Mouse (Mus musculus) brain, adult 2 months (tissue): ENCODE measurements around the gene Hopx.

ENCODE experiments used
- DNase-seq: peaks from one replicate; pipeline ENCODE4 v3.0.0; 2011; ENCODE audit warnings: low read depth, low spot score

The Hopx gene

DNA sequence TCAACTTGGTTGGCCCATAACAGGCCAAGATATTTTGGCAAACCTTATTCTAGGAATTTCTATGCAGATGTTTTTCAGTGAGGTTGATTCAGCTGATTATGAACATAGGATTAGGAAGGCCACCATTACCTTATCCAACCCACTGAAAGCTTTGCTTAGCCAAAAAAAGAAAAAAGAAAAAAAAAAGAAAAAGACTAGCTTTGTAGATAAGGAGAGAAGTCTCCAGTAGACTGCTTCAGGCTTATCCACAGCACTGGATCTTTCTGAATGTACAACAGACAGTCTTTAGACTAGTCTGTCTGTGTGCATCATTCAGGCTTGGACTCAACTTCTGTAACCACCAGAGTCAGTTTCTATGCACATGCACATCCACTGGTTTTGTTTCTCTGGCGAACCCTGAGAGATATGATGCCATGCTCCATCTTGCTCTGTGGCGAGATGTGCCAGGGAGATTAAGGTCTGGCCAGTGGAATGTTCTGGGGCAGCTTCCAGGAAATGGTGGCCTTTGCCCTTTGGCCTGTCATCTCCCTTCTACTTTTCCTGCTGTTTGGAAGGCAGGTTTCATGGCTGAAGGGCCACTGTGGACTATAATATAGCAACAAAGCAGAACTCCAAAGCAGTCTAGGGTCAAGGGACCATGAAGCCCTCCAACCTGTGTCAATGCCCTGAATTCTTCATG is 17.7 kb upstream of the Hopx start:
- DNase-seq: no peak

DNA sequence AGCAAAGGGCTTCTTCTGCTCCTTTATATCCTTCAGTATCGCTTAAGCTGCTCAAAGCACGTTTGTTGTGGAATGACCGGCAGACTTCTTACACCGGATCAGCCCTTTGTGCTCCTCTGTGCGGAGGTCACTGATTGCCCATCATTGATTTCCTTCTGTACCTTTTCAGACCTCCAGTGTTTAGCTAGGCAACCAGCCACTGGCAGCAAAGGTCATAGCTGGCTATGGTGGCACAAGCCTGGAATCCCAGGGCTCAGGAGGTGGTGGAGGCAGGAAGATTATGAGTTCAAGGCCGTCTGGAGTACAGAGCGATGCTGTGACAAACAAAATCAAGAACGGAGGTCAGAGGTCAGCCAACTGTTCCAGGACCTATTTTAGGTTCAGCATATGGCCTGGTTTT is 17.0 kb upstream of the Hopx start:
- DNase-seq: no peak

DNA sequence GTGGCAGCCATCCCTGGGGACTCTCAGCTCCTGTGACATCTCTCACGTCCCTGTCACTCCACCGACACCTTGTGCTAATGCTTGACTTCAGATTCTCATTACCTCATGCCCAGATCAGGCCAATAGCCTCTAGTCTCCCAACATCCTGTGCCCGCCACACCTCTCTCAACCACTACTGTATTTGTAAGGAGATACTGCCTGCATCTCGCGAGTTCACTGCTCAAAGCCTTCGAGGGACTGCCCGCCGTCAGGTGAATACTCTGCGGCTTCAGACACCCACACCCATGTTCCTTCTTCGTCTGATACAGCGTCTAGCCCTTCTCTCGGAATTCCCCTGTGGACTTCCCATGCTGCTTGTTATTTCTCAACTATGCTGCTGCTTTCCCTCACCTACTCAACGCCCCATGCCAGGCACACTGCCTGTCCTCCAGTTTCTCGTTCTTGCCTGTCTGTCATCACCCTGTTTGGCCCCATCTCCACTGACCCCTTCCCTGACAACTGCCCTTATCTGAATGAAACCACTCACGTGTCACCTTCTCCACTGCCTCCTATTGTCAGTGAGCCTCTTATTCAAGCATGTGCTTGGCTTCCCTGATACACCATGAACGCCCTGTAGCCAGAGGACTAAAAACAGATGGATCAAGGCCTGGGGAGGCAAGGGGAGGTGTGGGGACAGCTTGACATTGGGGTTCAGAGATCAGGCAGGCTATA is 15.5 kb upstream of the Hopx start:
- DNase-seq: no peak

DNA sequence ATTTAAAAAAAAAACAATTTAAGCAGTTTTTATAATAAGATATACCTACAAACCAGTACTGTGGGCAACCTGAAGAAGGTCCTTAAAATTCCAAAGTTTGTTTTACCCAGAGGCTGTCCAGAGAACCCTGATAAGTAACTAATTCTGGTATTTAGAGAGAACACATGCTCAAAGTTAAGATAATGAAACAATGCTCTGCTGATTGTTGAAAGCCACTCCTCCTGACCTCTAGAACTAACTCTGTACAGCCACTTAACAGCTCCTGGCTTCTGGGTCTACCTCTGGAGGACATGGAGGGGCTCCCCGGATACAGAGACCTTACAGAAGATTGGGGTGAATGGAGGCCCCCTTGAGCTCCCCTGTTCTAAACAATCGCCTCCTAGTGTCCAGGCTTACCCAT is 15.0 kb upstream of the Hopx start:
- DNase-seq: no peak

DNA sequence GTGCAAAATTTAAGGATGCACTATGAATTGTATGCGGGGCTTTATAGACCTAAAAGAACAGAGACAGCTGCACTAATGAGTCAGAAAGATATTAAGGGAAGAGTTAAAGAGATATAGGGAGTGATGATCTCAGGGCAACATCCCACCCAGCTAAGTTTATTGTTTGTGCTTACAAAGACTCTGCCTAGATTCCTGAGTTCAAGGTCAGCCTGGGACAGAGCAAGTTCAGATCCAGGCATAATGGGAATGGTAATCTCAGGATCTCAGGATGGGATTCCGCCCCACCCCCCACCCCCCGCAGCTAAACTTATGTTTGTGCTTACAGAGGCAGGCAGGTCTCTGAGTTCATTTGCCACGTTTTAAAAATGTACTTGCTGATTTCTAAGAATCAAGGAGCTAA is 13.9 kb upstream of the Hopx start:
- no peak for DNase-seq

DNA sequence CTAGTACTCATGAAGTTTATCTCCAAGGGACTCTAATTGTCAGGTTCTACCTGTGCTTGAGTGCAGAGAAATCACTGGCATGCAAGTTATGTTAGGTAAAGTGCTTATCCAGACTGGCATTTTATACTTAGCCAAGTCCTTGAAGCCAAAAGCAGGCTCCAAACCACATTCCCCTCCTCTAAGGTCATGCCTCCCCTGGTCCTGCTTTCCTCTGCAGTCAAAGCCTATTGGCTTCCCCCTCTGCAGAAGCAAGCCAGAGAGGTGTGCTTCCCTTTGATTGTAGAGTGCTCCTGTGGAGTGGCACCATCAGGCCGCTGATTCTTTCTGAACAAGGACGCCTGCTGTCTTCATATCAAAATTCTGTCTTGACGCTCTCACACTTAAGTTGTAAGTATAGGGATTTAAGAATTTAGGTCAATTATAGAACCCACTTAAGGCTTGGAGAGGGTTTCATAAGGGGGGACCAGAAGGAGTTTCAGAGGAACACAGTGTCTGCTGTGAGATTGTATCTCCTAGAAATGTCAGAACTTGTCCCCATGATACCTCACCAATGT is 11.6 kb upstream of the Hopx start:
- DNase-seq: no peak

DNA sequence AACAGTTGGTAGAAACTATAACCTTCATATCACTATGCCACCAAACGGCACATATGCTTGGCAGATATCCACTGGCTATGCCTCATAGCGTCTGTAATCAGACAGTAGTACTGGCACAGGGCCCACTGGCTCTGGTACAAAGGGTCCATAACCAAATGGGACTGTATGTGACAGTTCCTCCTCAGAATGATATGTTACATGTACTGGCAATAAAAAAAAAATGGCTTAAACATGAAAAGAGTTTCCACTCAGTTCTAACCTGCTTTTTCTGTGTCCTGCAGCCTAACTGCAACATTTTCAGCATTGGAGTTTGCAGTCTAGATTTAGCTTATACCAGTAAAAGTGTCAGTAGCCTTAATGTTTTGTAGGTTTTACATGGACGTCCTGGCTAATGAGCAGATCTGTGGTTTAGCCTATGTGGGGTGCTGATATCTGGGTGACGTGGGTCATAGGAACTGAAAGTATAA is 9.9 kb upstream of the Hopx start:
- no peak for DNase-seq

DNA sequence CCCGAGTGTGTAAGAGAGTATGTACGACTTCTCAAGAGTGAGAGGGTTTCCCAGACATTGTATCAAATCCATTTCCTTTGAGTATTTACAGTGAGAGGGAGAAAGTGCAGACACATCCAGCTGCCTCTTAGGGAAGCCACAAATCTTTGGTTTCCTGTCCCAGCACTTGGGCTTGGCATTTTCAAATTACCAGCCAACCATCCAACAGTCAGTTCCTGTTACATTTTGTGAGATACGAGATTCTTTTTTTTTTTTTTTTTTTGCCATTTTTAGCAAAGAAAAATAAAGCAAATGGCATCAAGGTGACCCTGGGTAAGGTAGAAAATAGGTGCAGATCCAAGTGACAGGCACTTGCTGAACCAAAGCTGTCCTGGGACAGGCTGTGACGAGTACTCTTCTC is 9.2 kb upstream of the Hopx start:
- DNase-seq: no peak

DNA sequence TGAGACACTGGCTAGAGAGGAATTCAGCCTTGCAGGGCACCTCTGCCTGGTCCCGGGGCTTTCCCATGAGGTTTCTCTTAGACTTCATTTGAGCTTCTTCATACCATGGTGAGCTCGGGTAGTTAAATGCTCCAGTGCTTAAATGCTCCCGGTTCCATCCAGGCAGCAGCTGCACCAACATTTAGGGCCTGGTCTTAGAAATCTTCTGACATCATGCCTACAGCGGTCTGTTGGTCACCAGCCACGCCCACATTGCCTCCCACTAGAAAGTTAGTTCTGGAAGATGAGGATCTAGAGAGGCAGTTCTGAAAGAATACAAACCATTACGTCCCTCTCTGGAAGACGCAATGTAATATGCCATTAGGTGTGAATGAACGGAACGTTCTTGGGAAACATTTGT is 8.7 kb upstream of the Hopx start:
- DNase-seq: no peak

DNA sequence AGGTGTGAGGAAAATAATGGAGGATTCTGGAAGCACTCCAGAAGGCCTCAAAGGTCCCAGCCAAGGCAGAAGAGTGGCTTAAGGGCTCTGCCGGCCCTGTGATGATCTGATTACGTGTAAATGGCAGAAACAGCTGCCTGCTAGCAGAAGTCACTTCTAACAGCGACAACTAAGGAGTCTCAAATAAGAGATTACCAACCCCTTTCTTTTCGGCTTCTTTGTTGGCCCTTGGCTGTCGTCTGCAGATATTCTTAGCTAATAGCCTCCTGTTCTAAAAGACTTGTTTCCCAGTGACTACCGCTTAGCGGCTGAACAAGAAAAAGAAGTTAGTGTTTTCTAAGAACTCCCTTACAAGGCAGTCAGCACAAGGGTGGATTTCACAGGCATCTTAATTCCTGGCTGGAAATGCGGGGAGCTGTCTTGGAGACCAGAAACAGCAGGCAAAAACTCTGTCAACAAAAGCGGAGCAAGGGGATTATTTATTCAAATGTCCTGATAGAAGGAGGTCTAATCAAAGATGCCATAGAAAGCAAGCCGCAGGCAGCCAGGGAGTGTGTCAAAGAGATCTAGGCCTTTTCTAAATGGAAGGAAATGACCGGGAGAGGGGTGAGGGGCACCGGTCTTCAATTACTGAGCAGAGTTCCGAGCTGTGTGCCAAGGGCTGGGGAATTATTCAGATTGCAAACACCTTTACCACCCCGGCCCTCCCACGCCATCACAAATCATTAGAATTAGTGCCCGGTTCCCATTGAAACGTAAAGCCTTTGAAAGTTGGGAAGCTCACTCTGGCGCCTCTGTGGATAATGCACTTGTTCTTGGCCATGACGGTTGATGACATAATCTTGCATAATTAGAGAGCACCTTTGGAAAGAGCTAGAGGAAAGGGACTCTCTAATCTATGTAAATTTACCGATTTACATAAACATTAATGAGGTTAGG is 7.6 kb upstream of the Hopx start:
- DNase-seq: peak; percentile 43

DNA sequence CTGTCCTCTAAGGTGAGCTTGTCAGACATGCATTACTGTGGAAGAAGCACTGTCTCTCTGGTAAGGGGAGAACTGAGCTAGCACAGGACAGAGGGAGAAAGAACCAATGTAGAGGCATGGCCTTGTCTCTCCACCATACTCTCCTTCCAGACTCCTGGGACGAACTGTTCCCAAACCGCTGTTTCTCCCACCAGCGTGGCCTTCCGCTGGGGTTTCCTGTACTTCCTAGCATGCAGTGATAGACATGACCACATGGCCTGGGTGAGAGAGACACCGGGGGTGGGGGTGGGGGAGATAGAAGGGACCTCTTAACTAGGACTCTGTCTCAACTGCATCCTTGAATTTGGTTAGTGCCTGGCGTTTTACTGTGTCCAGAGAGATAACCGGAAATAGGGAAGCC is 5.8 kb upstream of the Hopx start:
- DNase-seq: no peak

DNA sequence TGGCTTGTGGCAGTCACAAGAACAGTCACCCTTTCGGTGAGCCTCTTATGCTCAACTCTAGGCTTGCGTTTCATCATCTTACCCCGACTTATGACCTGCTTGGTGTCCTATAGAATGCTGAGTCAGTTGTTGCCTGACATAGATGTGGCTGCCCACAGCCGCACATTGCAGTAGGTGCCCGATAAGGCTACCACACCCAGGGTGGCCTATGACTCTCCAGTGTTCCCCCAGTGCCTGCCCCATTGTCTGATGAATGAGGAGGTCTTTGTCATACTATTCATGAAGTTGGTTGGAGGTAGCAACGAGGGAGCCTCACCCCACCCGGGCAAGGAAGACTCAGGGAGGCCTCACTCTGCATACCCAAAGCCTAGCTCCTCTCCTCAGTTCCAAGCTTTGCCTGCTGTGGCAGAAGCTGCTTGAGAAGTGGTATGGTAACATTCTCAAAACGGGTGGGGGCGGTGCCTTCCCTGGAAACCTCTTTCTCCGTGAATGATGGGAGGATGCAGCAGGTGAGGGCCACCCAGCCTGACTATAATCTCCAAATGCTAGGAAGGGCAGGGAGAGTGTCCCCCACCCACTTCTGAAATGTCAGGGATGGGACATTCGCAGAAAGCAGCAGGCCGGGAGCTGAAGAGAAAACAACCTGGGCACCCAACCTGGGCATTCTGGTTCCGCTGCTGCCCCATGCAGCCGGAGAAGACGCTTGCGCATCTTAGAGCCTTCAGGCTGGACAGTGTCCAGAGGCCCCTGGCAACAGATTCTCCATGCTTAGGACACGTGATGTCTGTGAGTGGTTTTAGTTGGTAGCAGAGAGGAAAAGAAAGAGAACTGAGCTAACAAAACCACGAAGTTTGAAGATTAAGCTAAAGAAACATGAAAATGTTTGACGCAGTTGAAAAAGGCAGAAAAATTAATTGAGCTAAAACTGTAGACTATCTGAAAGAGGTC is 4.8 kb upstream of the Hopx start:
- no peak for DNase-seq

DNA sequence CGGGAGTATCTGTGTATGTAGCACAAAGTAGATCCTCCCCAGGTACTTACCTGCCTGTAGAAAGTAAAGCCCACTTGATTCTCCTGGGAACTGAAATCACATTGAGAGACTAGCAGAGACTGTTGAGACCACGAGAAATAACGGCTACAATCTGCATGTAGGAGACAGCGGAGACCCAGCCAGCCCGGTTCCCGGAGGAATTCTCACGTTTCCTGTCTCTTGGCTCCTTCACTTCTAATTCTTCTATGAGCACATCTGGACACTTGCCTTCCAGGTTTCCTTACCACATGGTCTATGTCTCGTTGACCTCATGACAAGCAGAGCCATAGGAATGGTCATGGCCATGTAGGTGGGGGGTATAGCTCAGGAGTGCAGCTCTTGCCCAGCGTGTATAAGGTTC is 811 bp upstream of the Hopx start:
- DNase-seq: no peak

DNA sequence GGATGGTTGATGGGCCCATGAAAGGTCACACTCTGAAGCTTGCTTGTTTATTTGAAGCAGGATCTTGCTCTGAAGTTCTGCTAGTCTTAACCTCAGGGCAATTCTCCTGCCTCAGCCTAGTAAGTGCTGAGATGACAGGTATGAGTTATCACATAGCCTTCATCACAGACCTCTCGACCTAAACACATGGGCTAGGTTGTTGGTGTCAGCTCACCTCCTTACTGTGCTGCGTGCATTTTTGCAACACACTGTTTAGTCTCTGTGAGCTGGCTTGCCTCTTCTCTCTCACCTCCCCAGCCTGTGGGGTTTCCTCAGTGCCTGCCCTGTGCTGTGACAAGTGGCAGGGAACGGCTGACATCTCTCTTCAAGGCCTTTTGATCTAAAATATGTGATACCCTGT is 1.1 kb downstream of the Hopx start:
- DNase-seq: no peak

DNA sequence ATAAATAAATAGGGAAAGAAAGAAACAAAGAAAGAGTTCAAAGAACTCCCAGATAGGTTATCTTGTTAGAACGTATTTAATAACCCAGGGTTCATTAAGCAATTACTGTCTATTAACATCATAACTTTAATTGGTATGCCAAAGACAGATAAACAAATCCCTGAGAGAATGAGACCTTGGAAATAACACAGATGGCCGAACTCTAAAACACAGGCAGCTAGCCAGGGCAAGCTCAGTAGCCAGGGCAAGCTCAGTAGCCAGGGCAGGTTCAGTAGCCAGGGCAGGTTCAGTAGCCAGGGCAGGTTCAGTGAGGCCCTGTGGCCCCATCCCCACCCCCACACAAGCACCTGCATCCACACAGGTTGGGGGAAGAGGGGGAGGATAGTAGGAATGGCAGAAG is 2.9 kb downstream of the Hopx start:
- no peak for DNase-seq

DNA sequence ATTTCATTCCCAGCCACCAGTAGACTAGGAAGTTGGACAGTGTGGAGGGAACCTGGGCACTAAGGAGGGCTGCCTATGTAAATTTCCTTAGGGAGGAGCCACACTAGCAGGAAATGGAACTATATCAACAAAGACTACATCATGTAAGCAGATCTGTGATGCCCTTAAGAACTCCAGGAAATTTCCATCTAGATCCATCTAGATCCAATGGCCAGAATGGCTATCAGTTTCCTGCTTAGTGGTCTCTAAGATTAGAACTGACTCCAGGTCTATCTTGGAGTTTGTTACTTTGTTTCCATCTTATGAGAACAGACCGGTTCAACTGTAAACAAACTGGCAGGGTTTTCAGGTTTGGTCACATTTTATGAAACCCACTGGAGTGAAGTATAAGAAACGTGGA is 5.1 kb downstream of the Hopx start:
- DNase-seq: no peak

DNA sequence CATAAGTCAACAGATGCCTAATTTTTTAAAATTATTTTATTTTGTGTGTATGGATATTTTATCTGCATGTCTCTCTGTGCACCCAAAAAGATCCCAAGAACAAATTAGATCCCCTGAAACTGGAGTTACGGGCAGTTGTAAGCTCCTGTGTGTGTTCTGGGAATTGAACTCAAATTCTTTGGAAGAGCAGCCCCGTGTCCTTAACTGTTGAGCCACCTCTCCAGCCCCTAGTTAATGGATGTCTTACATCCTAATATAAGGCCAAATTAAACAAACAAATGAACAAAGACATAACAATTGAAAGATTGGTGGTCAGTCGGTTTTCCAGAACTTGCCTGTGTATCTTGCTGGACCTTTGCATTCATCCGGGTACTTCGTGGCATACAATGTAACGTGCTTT is 6.1 kb downstream of the Hopx start:
- no peak for DNase-seq

DNA sequence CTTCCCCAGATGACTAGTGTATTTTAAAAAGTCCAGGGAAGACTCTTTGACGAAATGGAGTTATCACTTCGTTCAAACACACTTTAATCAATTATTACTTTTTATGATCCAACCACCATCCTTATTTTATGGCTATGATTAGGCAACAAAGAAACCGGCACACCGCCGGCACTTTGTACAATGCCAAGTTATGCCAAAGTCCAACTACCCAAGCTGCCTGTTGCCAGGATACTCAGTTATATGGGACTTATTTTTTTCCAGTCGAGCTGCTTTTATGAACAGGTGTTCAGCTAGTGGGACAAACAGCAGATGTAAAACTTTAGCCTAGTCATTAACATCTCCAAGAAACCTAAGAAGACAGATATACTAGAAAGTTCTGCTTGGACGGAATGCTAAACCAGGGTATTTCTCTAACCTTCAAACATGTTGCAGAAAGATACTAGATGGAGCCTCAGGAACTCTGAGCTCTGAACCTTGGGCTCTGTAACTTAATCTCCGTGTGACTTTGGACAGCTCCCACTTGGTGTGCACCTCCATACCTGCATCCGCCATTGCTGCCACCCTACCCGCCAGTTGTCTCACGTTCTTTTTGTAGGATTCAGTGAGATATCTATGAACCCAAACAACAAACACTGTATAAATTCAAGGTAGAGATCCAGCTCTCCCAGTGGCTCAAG is 7.6 kb downstream of the Hopx start:
- no peak for DNase-seq

DNA sequence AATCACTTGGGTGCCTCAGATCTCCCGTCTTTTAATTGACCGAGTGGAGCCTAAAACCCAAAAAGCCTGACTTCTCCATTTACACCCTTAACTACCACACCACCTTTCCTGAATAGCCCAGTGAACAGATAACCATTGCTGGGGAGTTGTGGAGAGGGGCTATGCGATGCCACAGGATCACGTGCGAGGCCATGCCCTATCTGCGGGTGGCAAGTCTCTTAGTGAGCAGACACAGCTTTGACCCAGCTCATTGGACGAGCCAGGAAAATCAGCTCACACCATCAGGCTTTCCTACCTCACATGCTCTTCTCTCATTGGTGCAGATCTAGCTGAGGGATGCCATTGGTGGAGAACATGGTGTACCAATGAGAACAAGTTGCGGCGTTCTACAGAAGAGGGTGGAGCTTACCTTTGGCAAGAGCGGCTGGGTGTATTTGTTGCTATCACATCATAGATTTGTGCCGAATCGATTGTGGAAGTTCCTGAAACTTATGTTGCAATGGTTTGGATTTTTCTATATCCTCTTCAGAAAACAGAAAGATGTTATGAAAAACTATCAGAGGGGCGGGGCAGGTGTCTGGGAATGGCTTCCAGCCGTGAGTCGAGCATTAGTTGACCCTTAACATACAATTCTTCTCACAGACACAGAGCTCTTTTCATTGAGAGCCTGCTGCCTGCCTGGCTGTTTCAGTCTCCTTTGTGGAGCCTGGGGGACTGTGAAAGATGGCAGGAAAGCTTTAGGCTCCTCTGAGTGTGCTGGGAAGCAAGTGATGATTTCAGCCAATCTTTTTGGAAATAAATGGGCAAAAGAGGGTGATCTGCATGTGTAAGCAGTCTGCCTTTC is 12.2 kb downstream of the Hopx start:
- no peak for DNase-seq

DNA sequence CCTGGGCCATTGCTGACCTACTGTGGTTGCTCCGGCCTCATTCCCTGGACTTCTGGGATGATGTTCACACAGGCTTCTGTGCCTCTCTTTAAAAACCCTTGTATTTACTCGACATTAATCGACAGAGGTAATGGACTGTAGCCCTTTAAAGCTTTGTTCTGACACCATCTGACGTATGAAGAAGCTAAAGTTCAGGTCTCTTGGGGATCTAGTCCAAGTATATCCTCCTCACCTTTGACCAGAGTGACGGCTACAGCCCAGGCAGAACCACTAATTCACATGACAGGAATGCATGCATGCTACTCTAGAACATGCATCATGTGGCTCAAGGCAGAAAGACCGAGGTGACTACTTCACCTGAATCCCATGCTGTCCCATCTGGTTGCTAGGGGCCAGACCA is 14.2 kb downstream of the Hopx start:
- no peak for DNase-seq
